Mouse (Mus musculus) spleen, postnatal 10 days (tissue): ENCODE results near the gene Pofut1.

Experiments
- DNase-seq, 2 experiments: peaks; one replicate each; pipeline ENCODE4 v3.0.0; 2021 to 2022; ENCODE audit warnings: low spot score in 2 of 2

Pofut1 gene

DNA sequence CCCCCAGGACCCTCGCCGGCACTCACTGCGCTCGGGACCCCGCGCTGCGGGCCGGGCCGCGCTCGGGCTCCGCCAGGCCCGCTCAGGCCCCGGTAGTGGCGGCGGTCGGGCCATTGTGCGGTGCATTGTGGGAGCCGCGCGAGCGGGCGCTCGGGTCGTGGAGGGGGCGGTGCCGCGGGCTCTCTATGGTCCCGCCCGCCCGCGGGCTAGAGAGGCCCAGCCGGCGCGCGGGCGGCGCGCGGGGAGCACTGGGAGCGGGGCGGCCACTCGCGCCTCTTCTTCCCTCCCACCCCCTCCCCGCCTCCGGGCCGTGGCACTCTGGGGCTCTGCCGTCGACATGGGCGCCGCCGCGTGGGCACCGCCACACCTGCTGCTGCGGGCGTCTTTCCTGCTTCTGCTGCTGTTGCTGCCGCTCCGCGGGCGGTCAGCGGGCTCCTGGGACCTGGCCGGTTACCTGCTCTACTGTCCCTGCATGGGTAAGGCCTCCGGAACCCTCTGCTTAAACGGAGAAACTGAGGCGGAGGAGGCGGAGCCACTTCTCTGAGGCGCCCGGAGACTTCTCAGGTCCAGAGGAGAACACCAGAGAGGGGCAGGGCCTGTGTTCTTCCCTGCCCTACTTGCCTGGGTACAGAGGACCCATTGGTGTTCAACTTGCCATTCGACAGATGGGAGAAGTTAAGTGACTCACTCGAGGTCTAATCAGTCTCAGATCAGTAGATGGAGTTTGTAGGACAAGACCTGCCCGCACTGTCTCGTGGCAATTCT is at the start of gene Pofut1, which contains the start of gene Plagl2:
Gene Pofut1 (plus strand): TSS at position 284 of the 765 bp plus-strand sequence.
Gene Plagl2 (minus strand): TSS at position 177 of the 765 bp plus-strand sequence.
- peak; percentile 90 to 95 for DNase-seq

GRCm38 (mm10) chr2:153194255-153194654 is 47.1 kb upstream of the Pofut1 start:
- DNase-seq = no peak

- no peak for DNase-seq
Observed at GRCm38 (mm10) chr2:153198485-153198884, 42.8 kb upstream of the Pofut1 start.

GRCm38 (mm10) chr2:153199114-153199513 is 42.2 kb upstream of the Pofut1 start:
- DNase-seq = no peak

DNA sequence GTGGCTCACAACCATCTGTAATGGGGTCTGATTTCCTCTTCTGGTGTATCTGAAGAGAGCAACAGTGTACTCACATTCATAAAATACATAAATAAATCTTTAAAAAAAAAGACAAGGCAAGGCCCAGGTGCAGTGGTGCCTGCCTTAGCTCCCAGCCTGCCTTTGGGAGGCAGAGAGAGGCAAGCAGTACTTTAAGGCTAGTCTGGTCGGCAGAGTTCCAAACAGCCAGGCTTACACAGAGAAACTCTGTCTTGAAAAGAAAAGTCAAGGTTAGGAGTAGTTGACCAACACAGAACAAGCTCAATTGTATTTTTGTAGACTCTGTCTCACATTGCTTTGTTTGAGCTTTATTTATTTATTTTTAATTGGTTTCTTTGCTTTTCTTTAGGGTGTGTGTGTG is 38.6 kb upstream of the Pofut1 start:
- DNase-seq = no peak

DNA sequence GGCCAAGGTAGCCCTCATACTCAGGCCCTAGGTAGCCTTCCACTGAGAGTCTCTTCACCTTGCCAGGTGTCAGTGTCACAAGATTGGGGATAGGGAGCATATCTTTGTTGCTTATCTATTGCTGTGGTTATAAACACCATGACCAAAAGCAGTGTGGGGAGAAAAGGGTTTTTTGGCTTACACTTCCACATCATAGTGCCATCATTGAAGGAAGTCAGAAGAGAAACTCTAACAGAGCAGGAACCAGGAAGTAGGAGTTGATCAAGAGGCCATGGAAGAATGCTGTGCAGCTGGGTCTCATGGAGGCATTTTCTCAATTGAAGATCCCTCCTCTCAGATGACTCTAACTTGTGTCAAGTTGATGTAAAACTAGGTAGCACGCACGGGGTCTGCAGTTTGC is 33.2 kb upstream of the Pofut1 start:
- no peak for DNase-seq

DNA sequence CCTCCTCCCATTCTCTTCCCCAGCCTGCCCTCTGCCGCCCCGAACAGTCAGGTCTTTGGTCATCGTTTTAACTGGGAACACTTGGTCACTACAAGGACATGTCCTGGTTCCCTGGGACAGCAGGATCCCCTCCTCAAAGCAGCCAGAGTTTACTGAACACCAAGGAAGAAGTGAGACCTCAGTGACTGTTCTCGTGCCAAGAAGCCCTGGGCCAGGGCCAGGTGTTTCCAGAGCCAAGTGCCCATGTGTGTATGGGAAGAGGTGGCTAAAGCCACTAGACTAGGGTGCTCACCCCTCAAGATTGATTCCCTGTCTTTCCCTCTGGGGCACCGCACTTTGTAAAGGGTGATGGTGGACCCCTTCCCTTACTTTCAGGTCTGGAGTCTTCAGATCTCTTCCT is 32.0 kb upstream of the Pofut1 start:
- no peak for DNase-seq

GRCm38 (mm10) chr2:153211451-153211850 is 29.9 kb upstream of the Pofut1 start:
- no peak for DNase-seq

GRCm38 (mm10) chr2:153213351-153213750 is 28.0 kb upstream of the Pofut1 start:
- DNase-seq = no peak

GRCm38 (mm10) chr2:153214771-153215259 is 26.5 kb upstream of the Pofut1 start:
- peak in 1 of 2 experiments; percentile 34 for DNase-seq

DNA sequence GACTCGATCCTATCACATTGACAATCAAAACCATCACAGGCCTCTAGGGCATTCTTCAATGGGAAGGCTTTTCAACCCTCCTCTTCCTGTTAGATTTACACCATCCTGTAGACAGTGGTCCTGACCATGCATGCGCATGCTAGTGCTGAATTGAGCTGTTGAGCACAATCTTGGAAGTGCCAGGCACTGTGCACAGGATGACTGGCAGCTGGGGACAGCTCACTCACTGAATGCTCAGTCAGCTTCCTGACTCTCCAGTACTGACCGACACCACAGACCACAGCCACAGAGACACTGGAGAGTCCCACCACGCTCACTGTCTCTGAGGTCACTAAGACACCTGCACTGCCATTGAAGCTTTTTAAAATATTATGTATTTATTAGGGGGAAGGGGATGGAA is 25.9 kb upstream of the Pofut1 start:
- DNase-seq = no peak

GRCm38 (mm10) chr2:153217826-153218340 is 23.4 kb upstream of the Pofut1 start:
- DNase-seq = no peak

- no peak for DNase-seq
Observed at GRCm38 (mm10) chr2:153218516-153218915, 22.8 kb upstream of the Pofut1 start.

DNA sequence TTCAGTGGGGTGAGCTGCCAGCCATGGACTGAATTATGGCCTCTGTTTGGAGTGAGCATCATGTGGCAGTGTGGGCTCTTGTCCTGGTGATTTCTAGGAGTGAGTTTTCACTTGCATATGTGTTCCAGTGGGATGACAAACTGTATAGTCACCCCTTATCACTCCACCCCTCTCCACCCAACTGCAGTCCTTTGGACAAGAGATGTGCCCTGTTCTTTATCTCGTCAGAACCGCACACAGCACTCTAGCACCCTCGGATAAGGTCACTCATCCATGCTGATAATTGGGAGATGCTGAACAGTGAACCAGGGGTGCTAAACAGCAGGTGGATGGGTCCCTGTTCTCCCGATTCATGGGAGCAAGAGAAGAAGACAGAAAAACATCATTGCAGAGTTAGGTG is 19.7 kb upstream of the Pofut1 start:
- DNase-seq = no peak

GRCm38 (mm10) chr2:153222130-153222529 is 19.2 kb upstream of the Pofut1 start:
- DNase-seq = no peak

DNA sequence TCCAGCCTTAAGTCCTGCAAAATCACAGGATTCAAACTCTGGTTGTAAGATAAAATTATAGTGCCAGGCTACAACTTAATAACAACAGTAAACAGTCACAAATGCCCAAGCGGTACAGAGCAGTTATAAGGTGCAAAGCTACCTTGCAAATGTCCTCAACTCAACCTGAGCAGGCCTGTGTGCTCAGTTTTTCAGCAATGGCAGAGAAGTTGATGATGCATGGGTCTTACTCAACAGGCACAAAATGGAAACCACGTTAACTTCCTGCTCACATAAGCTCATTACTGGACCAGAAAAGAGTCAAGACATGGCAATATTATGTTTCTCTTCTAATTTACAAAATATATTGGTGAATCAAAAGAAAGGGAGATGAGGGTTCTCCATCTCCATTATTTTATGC is 18.8 kb upstream of the Pofut1 start:
- DNase-seq = no peak

DNA sequence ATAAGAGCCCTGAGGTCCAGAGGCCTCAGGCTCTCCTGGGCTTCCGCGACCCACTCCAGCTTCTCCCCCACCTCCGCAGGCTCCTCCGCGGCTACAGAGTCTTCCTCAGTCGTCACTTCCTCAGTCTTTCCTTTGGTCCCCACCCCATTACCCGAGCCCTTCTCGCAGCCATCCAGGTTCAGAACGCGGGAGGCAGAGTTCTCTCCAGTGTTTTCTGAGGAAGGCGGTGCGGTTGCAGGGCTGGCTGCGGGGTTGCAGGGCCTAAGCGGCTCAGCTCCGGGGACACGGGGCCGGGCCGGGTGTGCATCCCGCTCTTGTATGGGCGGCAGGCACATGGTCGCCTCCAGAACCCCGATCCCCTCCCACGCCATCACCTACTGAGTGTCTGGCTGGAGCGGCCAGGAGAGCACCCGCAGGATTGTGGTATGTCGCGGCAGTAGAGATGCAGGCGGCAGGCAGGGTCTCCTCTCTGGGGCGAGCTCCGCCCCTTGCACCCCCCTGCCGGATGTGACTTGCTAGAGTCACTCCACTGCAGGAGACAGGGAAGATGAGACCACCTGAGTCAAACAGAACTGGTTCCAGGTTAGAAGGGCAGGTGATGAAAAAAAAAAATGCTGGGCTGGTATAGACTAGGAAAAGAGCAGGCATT is 16.3 kb upstream of the Pofut1 start, which contains the start of gene Tspyl3:
Gene Tspyl3 (minus strand): TSS at position 496 of the 649 bp plus-strand sequence.
- peak; percentile 56 to 59 for DNase-seq

- no peak for DNase-seq
Observed at GRCm38 (mm10) chr2:153225595-153225953, 15.8 kb upstream of the Pofut1 start.

DNA sequence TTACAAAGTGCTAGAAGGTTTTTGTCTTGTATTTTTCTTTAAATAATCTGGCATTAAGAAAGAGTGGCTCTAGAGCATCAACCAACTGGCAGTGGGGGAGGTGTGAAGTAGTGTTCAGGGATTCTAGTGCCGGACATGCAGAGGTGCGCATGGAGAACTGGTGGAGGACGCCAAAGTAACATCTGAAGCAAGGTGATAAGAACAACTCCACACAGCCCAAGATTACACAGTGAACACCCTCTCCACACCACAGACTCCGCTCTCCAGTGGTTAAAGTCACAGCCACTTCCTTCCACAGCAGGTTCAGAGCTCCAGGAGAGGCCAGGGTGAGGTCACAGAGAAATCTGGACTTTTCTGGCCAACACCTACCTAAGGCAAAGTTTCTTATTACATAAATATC is 13.4 kb upstream of the Pofut1 start:
- peak in 1 of 2 experiments; percentile 29 for DNase-seq

DNA sequence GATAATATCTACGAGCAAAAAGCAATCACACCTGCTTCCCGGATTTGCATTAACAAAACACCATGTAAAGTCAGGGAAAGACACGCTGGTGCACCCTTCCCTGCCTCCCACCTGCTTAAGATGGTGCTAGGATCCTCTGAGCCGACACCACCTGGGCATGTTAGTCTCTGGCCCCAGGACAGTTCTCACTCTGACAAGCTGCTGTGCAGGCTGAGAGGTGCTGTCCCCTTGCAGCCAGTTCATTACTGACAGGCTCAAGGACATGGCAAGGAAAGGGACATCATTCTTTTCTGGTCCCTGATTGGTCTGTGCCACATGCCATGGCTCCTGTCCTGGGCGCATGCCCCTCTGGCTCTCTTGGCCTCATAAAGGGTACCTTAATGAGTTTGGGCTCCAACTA is 12.8 kb upstream of the Pofut1 start:
- DNase-seq = no peak

DNA sequence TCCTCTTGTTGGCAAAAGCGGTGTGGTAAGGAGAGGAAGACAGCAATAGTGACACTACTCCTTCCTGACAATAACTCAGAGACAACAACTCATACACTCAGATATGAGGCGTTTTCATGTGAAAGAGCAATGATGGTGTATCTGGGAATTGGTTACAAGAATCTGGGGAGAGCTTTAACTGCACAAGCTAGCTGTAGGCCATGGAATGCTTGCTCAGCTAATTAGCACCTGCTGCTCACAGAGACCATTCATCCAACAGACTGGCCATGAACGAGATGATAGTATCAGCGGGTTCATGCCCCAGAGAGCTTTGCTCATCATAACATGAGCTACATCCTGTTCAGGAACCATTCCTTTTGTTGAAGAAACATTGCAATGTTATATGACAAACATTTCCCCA is 4.1 kb upstream of the Pofut1 start:
- DNase-seq = no peak

- DNase-seq = no peak
Observed at GRCm38 (mm10) chr2:153237891-153238290, 3.4 kb upstream of the Pofut1 start.

- DNase-seq = no peak
Observed at GRCm38 (mm10) chr2:153238406-153238805, 2.9 kb upstream of the Pofut1 start.
